8 mouse cellular contexts compared by ENCODE assay signal in the genomic region with DNA sequence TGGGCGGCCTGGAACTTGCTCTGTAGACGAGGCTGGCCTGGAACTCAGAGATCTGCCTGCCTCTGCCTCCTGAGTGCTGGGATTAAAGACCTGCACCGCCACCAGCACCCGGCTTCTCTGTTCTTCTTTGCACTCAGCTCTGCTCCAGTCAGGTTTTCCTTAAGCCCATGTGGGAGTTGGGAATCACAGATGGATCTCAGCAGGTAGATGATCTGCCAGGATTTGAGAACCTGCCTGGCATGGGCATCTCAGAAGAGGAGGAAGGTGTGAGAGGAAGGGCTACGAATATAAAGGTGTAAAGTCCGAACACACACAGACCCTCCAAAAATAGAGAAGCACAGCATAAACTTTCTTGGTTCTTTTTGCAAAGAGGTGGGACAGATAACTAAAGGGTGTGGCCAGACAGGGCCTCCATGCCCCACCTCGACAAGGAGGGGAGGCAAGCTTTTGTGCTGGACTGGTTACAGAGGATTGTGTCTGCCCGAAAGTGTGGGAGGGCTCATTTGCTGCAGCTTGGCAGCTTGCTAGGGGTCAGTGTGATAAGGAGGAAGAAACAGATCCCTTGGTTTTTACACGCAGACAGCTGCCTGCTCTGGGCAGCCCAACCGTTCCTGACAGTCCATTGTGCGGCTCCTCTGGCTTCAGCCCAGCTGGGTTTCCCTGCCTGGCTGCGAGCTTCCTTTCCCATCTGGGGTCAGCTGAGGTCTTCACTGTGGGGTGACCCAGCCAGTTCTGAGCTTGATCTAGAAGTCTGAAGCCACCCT. TPM values are rescaled to one million over a fixed set of nuclear protein-coding genes. Genes with fewer than 3 reads are reported as not detected.
DNase-seq lines count a peak whose midpoint lies in the region; ATAC-seq and TF ChIP-seq lines count a peak whose summit lies in the region.

No protein-coding gene starts in this region.

- H3K36me3 ChIP-seq in E14TG2a.4 (ENCODE audit: insufficient read depth, low read length) = no peaks in the 10 kb centered on the region
- H3K36me3 ChIP-seq in liver, embryonic 15.5 days (replicated peaks) = peaks cover 28% of the 10 kb centered on the region
- no peaks in the 10 kb centered on the region for H3K36me3 ChIP-seq in forebrain, embryonic 16.5 days (ENCODE audit: control insufficient read depth, insufficient read depth)

- H3K4me2 ChIP-seq in liver, embryonic 15.5 days = peak overlapping the region; percentile 65
- H3K4me2 ChIP-seq in forebrain, embryonic 16.5 days (ENCODE audit: low read length) = no peak overlapping the region

- peak overlapping the region; percentile 48 for H3K9ac ChIP-seq in liver, embryonic 15.5 days
- no peak overlapping the region for H3K9ac ChIP-seq in forebrain, embryonic 16.5 days (replicated peaks; ENCODE audit: low read depth, low read length)

- H3K27ac ChIP-seq in liver, embryonic 15.5 days (replicated peaks) = peak overlapping the region; percentile 89
- H3K27ac ChIP-seq in forebrain, embryonic 16.5 days (ENCODE audit: low read length) = no peak overlapping the region

- H3K4me3 ChIP-seq in E14TG2a.4 (replicated peaks; ENCODE audit: low read length) = 0 out of 2 replicates have a peak overlapping the region, but pooled peaks have one; percentile 11
- peak overlapping the region; percentile 29 for H3K4me3 ChIP-seq in liver, embryonic 15.5 days (replicated peaks)
- H3K4me3 ChIP-seq in forebrain, embryonic 16.5 days (replicated peaks; ENCODE audit: low read length) = no peak overlapping the region

- intact Hi-C loops in heart, postnatal 14 days (cut with DNase I) = no loop called here

- TF ChIP-seq CTCF in E14TG2a.4 (conservative IDR thresholded peaks at IDR 0.05; ENCODE audit: low read length) = no peak

- WGBS in liver, embryonic 15.5 days (ENCODE audit: insufficient replicate concordance) = 34% methylated on average over 12 of the region's 12 CpGs
- WGBS in forebrain, embryonic 16.5 days = 72% methylated on average over 12 of the region's 12 CpGs

- no peaks in the 10 kb centered on the region for H3K9me3 ChIP-seq in E14TG2a.4 (ENCODE audit: low read length)
- no peaks in the 10 kb centered on the region for H3K9me3 ChIP-seq in liver, embryonic 15.5 days (replicated peaks)
- H3K9me3 ChIP-seq in forebrain, embryonic 16.5 days (ENCODE audit: control insufficient read depth, low read length) = no peaks in the 10 kb centered on the region

- H3K4me1 ChIP-seq in E14TG2a.4 (replicated peaks; ENCODE audit: low read depth, low read length) = peaks cover 57% of the 10 kb centered on the region
- peaks cover 100% of the 10 kb centered on the region for H3K4me1 ChIP-seq in liver, embryonic 15.5 days (replicated peaks)
- peaks cover 7% of the 10 kb centered on the region for H3K4me1 ChIP-seq in forebrain, embryonic 16.5 days (replicated peaks; ENCODE audit: control insufficient read depth, insufficient read depth, low read length)

- peak; percentile 52 for ATAC-seq in erythroblast, adult 5-6 weeks (replicated peaks; ENCODE audit: low FRiP score, poor library complexity, severe bottlenecking)
- ATAC-seq in liver, embryonic 15.5 days (ENCODE audit: insufficient read depth) = peak; percentile 63
- no peak for ATAC-seq in forebrain, embryonic 16.5 days

- peak; percentile 59 to 75 for DNase-seq in adrenal gland, adult (ENCODE audit: inconsistent age in 2 of 2, low spot score in 1 of 2)
- peak; percentile 85 to 91 for DNase-seq in heart, postnatal 14 days
- DNase-seq in testis, postnatal 14 days (ENCODE audit: low spot score) = peak; percentile 86
- no peak for DNase-seq in right cerebral cortex, postnatal 25 days

- no peaks in the 10 kb centered on the region for H3K27me3 ChIP-seq in E14TG2a.4 (ENCODE audit: insufficient read depth, low read length)
- no peaks in the 10 kb centered on the region for H3K27me3 ChIP-seq in liver, embryonic 15.5 days
- H3K27me3 ChIP-seq in forebrain, embryonic 16.5 days (replicated peaks; ENCODE audit: control insufficient read depth, insufficient read depth, low read length) = no peaks in the 10 kb centered on the region

RNA-seq across cellular contexts. Expression of gene St3gal2, which starts 11.6 kb away (rescaled TPM):
- total RNA-seq in erythroblast, adult 5-6 weeks (2015; ENCODE audit: low replicate concordance) = 60.1 and 66.5 TPM in 2 replicates
- total RNA-seq in erythroblast, adult 5-6 weeks (2017; ENCODE audit: low replicate concordance) = 66.0 and 95.1 TPM in 2 replicates
- 10 to 100 TPM; 32.6 to 33.0 TPM for total RNA-seq in heart, postnatal 14 days (2021)
- polyA plus RNA-seq in liver, embryonic 15.5 days (2015; fragmentation: Nextera tagmentation; extraction: Ambion mirVana) = 21.9 and 24.6 TPM in 2 replicates
- polyA plus RNA-seq in forebrain, embryonic 16.5 days (2015; fragmentation: Nextera tagmentation; extraction: Ambion mirVana) = 24.7 and 25.2 TPM in 2 replicates

RNA-seq across cellular contexts. Expression of gene Fuk, which starts 29.1 kb away (rescaled TPM):
- total RNA-seq in erythroblast, adult 5-6 weeks (2015; ENCODE audit: low replicate concordance) = 0.58 and 3.3 TPM in 2 replicates
- total RNA-seq in erythroblast, adult 5-6 weeks (2017; ENCODE audit: low replicate concordance) = 0.68 and 0.98 TPM in 2 replicates
- 1 to 10 TPM; 6.2 to 6.3 TPM for total RNA-seq in heart, postnatal 14 days (2021)
- 2.5 and 3.3 TPM in 2 replicates for polyA plus RNA-seq in liver, embryonic 15.5 days (2015; fragmentation: Nextera tagmentation; extraction: Ambion mirVana)
- polyA plus RNA-seq in forebrain, embryonic 16.5 days (2015; fragmentation: Nextera tagmentation; extraction: Ambion mirVana) = 8.2 and 8.4 TPM in 2 replicates
